Mouse (Mus musculus) testis, adult 2 months (tissue): ENCODE data around the gene Gm6309. TPM values are rescaled to one million over a fixed set of nuclear protein-coding genes. Genes with fewer than 3 reads are reported as not detected.
A peak's percentile ranks its signal among the peaks of the same experiment; 100 is the strongest.
"Not testable (repeated sequence)": the region's sequence is repeated elsewhere in the genome, so short reads cannot be mapped to it uniquely, and the experiment has no call there.

Source experiments
- H3K27ac ChIP-seq: fragments of 200-500 bp; 2 replicates; pipeline ENCODE4 v1.5.1; 2012; ENCODE audit warnings: low read depth, low read length; ENCODE audit not compliant: control insufficient read depth, insufficient read depth
- H3K27me3 ChIP-seq: fragments of 200-500 bp; 2 replicates; pipeline ENCODE4 v1.6.1; 2012; ENCODE audit warnings: mild to moderate bottlenecking, low read length, moderate library complexity; ENCODE audit not compliant: control insufficient read depth, insufficient read depth
- H3K36me3 ChIP-seq: fragments of 200-500 bp; 2 replicates; pipeline ENCODE4 v1.6.1; 2012; ENCODE audit warnings: mild to moderate bottlenecking, low read length; ENCODE audit not compliant: control insufficient read depth, insufficient read depth
- H3K4me1 ChIP-seq: fragments of 200-500 bp; 2 replicates; pipeline ENCODE4 v1.6.1; 2012; ENCODE audit warnings: low read length; ENCODE audit not compliant: control insufficient read depth, insufficient read depth
- H3K4me3 ChIP-seq: fragments of 200-500 bp; 2 replicates; pipeline ENCODE4 v1.5.1; 2012; ENCODE audit warnings: low read depth, mild to moderate bottlenecking, low read length, moderate library complexity, mixed read lengths; ENCODE audit not compliant: control insufficient read depth
- CTCF ChIP-seq: fragments of 200-500 bp; IDR thresholded peaks from 2 replicates; pipeline ENCODE4 v1.5.1; 2012; ENCODE audit warnings: low read depth, mild to moderate bottlenecking, inconsistent platforms, low read length, moderate library complexity; ENCODE audit not compliant: control insufficient read depth, insufficient read depth, insufficient replicate concordance
- POLR2A ChIP-seq: fragments of 200-500 bp; IDR thresholded peaks from 2 replicates; pipeline ENCODE4 v1.6.1; 2012; ENCODE audit warnings: low read depth, mild to moderate bottlenecking, inconsistent platforms, low read length, moderate library complexity; ENCODE audit not compliant: control insufficient read depth
- polyA plus RNA-seq: library from polyadenylated mRNA; depleted of rRNA; stranded (reverse); fragments of >200 nt; gene quantifications from 2 replicates; pipeline ENCODE4 v1.2.3, GENCODE M21; 2012

The Gm6309 gene
- polyA plus RNA-seq, 1 experiment, result 36.0 TPM

- H3K27ac ChIP-seq, result no peak overlapping the region
- H3K36me3 ChIP-seq, result no peaks in the 10 kb centered on the region
These were observed 19.6 kb upstream of the Gm6309 start for GRCm38 (mm10) chr5:146190093-146190492.

GRCm38 (mm10) chr5:146188712-146189111 is 18.2 kb upstream of the Gm6309 start:
- Histone ChIP-seq H3K36me3 (no peaks in the 10 kb centered on the region), H3K27me3 (no peaks in the 10 kb centered on the region), H3K27ac (no peak overlapping the region), H3K4me1 (peaks cover 2% of the 10 kb centered on the region; the same call in 1 of the 2 replicates), H3K4me3 (no peak overlapping the region)
- TF ChIP-seq CTCF (no peak), POLR2A (no peak)

More at GRCm38 (mm10) chr5:146190093-146190492, 19.6 kb upstream of the Gm6309 start:
- H3K4me3 ChIP-seq, result no peak overlapping the region
- TF ChIP-seq CTCF (no peak), POLR2A (no peak)
- H3K4me1 ChIP-seq, result peaks cover 2% of the 10 kb centered on the region; the same call in 1 of the 2 replicates
- no peaks in the 10 kb centered on the region for H3K27me3 ChIP-seq

- TF ChIP-seq POLR2A (no peak), CTCF (no peak)
- Histone ChIP-seq H3K27ac (no peak overlapping the region), H3K27me3 (no peaks in the 10 kb centered on the region), H3K4me1 (peaks cover 2% of the 10 kb centered on the region; the same call in 1 of the 2 replicates), H3K4me3 (no peak overlapping the region), H3K36me3 (no peaks in the 10 kb centered on the region; the same call in 1 of the 2 replicates)
These were observed 17.6 kb upstream of the Gm6309 start for GRCm38 (mm10) chr5:146188144-146188543.

- H3K4me1 ChIP-seq, H3K27me3 ChIP-seq, H3K4me3 ChIP-seq, H3K36me3 ChIP-seq, H3K27ac ChIP-seq: not testable (repeated sequence)
- TF ChIP-seq CTCF, result peak; percentile 53; the same call in 1 of the 2 replicates
These were observed 16.9 kb upstream of the Gm6309 start for GRCm38 (mm10) chr5:146187441-146187840.

DNA sequence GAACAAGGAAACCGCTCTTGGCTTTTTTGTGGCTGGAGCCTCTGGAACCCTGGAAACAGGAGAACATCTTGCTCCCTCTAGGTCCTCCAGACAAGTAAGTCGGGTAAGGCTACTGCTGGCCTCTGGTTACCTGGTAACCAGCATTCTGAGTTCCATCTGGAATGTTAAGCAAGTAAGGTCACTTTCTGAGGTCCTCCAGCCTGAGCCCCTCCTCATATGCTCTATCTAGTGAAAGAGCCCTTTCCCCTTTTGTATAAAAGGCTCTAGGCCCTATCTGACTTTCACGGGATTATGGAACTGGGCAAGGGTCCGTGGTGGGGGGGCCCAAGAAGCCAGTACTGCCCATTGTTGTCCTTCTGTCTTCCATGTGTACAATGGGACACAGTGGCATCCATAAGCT is 14.7 kb upstream of the Gm6309 start, which contains the start of gene 1700001J03Rik:
Gene 1700001J03Rik (minus strand): TSS at position 101 of the 400 bp plus-strand sequence.
- H3K4me1 ChIP-seq, H3K27ac ChIP-seq, H3K36me3 ChIP-seq, H3K27me3 ChIP-seq: not testable (repeated sequence)
- peak within 1 kb of the TSS; percentile 87 for H3K4me3 ChIP-seq

DNA sequence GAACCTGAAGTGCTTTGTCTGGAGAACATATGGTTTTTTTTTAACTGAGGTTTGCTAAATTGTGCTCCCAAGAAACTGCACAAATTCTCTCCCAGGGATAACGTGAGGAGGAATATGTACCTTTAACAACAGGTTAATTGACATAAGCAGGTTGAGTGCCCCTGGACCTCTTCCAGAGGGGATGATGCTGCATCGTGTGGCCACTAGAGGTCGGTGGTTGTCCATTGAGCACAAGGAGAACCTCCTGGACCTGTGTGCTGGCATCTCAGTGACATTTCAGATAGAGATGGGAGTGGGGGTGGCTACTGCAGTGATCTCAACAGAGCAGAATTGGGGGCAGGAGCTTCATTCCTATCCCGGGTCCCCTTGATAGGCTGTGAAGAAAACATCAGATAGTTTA is 2.2 kb upstream of the Gm6309 start:
- not testable (repeated sequence) for H3K27me3 ChIP-seq, H3K27ac ChIP-seq, H3K4me1 ChIP-seq, H3K4me3 ChIP-seq, H3K36me3 ChIP-seq

DNA sequence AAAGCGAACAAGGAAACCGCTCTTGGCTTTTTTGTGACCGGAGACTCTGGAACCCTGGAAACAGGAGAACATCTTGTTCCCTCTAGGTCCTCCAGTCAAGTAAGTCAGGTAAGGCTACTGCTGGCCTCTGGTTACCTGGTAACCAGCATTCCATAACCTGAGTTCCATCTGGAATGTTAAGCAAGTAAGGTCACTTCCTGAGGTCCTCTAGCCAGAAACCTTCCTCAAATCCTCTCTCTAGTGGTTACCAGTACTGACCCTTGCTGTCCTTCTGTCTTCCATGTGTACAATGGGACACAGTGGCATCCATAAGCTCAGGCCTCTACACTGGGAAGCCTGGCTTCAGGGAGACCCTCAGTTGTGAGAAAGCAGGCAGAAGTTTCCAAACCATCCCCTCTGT is 10.1 kb downstream of the Gm6309 start, which contains the start of gene Gm5565:
Gene Gm5565 (minus strand): TSS at position 101 of the 400 bp plus-strand sequence.
- not testable (repeated sequence) for H3K4me1 ChIP-seq, H3K27ac ChIP-seq

DNA sequence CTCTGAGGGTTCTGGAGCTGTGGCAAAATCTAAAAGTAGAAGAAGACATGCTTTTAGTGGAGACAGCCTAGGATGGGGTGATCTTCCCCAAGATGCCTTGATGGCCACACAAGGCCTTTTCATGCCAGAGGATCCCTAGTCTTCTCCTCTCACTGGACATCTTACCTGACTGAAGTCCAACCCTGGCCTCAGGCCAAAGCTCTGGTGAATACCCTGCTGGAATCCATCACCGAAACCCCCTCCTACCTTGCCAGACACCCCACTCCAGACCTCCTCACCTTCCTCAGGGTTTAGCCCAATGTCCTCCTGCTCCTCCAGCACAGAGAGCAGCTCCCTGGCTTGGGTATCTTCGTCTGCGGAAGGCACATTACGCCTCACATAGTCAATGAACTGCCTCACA is 12.2 kb downstream of the Gm6309 start:
- H3K27me3 ChIP-seq, H3K36me3 ChIP-seq, H3K4me1 ChIP-seq, H3K4me3 ChIP-seq, H3K27ac ChIP-seq: not testable (repeated sequence)

More for the DNA sequence above, 10.1 kb downstream of the Gm6309 start, which contains the start of gene Gm5565:
- H3K36me3 ChIP-seq, H3K27me3 ChIP-seq: not testable (repeated sequence)
- peak within 1 kb of the TSS; percentile 29 for H3K4me3 ChIP-seq

DNA sequence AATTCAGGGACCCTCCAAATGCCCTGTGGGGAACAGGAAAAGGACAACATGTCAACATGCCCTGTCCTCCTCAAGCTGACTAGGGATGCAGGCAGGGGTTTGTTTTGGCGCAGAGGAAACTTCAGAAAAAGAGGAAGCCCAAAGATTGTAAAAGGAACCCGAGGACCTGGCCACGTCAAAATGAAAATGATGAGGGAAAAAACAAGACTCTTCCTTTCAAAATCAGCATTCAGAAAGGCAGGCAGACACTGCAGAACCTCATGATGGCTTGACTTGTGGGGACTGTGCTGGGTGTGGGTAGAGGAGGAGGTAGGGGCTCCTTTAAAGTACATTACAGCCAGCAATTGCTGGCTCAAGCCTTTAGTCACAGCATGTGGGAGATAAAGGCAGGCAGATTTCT is 20.1 kb downstream of the Gm6309 start:
- no peak for TF ChIP-seq CTCF
- no peak for TF ChIP-seq POLR2A
- Histone ChIP-seq H3K4me1 (no peaks in the 10 kb centered on the region), H3K36me3 (no peaks in the 10 kb centered on the region), H3K27me3 (no peaks in the 10 kb centered on the region), H3K4me3 (no peak overlapping the region), H3K27ac (no peak overlapping the region)
